Mouse (Mus musculus): ENCODE data around the gene Sbf1.

Gene Sbf1

DNA sequence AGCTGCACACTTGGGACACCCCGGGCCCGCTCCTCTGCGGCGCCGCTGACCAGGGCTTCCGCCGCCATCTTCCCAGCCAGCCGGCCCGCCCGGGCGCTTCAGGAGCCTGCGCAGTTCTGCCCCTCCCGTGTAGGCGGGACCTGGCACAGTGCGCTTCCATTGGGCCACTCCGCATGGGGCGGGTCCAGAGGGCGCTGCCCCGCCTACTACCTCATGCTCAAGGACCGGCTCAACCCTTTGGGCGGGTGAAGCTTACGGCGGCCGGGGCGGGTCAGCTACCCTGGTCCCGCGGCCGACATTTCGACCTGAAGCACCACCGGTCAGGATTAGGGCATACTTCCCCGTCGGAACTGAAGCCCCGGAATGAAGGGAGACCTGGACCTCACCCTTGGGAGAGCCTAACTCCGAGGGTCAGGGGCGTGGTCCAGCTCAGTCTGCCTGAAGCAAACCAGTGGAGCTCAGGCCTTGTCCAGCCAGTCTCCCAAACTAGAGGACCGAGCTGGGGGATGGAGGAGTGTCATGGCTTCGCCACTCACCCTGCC is at the start of gene Sbf1:
Gene Sbf1, minus strand, starts transcription at position 122 of the 542 bp plus-strand sequence.
- peak; percentile 93 for DNase-seq (ENCODE audit: low spot score)

DNA sequence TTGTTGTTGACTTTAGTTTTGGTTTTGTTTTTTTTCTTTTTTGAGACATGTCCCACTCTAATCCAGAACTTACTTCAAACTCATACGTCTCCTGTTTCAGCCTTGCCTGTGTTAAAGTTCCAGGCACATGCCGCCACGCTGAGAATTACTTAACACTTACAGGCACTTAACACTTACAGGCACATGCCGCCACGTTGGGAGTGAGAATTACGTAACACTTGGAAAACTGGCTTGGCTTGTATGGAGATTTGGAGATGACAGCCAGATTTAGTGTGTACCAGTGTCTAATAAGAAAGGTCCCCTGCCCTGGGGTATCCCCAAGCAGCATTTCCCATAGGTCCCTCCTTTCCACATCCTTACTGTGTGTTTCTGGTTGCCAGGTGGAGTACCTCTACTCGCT is 47.9 kb upstream of the Sbf1 start:
- DNase-seq (ENCODE audit: low spot score), result no peak

DNA sequence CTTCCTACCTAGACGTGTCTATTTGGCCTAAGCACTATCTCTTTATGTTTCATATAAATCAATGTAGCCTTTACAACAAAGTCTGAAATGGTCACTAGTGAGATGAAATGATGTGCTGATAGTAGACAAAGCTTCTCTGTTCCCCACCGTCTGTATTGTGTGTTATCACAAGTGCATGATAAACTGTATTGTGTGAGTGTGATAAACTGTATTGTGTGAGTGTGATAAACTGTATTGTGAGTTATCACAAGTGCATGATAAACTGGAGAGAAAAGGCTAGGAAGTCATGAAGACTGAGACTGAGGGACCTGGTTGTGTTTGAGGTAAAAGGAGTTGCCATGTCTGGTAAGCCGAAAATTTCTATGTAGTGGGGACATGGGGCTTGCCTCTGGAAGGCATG is 43.7 kb upstream of the Sbf1 start:
- DNase-seq (ENCODE audit: low spot score), result no peak

DNA sequence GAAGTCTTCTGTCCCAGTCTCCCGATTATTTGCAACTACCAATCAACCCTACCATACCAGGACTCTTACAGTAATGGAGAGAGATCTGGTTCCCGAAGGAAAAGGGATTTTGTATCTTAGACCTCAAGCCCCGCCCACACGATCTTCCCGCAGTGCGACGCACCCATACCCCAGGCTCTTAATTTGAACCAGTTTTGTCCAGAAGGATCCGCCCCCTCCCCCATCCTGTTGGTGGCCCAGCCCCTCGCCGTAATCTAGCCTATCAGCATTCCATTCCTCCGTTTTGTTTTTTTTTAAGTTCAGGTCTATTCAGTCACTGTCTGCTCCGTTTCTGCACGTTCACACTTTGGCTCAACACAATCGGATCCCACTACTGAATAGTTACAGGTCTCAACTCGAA is 41.3 kb upstream of the Sbf1 start:
- DNase-seq (ENCODE audit: low spot score), result peak; percentile 55

DNA sequence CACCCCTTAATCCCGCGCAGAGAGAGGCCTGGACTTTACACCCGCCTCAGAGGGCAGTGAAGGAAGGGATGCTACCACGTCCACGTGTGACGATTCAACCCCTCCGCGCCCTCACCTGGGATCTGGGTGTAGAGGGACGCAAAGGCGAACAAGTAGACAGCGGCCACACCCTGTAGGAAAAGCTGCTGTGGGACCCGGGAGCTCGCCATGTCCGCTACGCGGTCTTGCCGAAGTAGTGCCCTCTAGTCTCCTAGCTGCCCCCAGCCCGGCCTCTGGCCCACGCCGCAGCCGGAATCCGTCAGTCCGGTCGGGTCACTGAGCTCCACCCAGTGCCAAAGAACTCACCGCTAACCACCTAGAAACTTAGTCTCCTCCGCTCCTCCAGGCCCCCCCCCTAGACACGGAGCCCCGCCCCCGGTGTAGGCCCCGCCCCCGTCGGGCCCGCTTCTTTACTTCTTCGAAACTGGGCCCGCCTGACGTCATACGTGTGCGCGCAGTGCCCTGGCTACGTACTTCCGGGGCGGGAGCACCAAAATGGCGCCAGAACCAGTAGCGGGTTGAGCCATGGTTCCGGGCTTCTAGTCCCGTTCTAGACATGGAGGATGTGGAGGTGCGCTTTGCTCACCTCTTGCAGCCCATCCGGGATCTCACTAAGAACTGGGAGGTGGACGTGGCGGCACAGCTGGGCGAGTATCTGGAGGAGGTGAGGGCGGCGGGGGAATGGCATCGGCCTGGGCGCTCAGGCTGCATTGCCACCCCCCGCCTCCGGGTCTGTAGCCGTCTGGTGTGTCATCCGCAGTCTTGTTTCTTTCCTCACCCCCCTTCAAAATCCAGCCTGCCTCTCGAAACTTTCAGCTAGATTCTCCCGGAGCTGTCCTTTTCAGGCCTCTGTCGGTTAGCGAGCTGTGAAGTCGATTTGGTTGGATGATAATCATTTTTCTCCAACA is 40.4 kb upstream of the Sbf1 start, which contains the start of the genes Lmf2 and Ncaph2:
Gene Lmf2, minus strand, starts transcription at position 419 of the 947 bp plus-strand sequence.
Gene Ncaph2, plus strand, starts transcription at position 479 of the 947 bp plus-strand sequence.
- DNase-seq (ENCODE audit: low spot score), result peak; percentile 95

DNA sequence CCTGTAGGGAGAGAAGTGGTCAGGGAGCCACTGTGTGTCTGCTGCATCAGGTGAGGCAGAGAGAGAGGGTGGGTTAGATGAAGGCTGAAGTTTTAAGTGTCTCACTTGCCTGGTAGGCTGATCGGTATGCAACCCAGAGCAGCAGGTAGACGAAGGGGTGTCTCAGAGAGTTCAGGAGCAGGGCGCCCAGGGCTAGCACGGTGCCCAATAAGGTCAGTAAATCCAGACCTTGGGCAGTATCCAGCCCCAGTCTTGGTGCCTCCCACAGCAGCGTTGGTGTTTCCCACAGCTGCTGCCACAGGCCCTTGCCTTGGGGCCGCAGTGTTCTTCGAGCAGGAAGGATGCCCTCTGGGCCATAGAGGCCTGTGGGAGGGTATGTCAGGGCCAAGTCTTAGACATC is 39.3 kb upstream of the Sbf1 start:
- DNase-seq (ENCODE audit: low spot score), result no peak

DNA sequence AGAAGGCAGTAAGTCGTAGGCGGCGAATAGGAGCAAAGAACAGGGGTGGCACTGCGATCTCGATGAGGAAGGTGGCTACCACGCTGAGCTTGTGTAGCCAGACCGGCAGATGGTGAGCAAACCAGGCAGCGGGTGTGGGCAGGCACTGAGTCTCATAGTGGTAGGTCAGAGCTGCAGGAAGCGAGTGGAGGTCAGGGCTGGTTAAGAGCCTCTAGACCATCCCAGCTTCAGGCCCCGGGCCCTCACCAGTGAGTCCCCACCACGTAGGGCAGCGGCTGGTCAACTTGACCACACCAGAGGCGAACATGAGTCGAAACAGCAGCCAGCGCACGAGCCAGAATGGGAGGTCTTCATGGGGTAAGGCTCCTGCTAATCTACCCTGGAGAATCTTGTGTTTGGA is 38.7 kb upstream of the Sbf1 start:
- no peak for DNase-seq (ENCODE audit: low spot score)

DNA sequence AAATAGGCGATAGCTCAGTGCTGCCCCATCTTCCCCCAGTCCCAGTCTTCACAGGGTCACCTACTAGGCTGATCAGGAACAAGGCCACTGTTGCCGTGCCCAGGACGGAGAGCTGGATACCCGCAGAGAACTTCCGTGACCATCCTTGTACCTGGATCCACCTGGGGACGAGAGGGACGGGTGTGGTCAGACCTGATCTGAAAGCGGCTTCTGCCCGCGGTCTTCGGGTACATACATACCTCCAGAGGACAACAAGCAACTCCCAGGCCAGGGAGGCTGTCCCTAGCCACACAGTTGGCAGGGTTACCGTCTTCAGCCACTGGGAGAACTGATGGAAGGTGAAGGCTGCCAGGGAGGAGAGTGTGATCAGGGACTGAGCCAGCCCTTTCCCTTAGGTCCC is 37.7 kb upstream of the Sbf1 start:
- no peak for DNase-seq (ENCODE audit: low spot score)

DNA sequence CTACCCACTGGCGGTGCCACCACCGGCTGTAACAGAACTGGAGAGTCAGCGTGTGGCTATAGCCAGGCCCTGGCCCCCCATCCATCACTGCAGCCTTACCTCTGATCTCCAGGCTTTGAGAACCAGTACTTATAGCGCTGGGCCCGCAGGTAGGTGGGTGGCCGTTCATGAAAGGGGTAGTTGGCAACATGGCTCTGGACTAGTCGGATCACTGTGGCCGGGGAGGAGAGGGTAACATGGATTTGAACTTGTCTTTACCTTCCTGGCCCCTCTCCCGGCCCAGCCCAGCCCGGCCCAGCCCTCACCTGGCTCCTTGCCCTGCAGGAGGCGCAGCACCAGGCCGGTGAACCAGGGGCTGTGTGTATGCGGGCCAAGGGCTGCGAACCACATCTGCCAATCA is 36.9 kb upstream of the Sbf1 start:
- DNase-seq (ENCODE audit: low spot score), result no peak

DNA sequence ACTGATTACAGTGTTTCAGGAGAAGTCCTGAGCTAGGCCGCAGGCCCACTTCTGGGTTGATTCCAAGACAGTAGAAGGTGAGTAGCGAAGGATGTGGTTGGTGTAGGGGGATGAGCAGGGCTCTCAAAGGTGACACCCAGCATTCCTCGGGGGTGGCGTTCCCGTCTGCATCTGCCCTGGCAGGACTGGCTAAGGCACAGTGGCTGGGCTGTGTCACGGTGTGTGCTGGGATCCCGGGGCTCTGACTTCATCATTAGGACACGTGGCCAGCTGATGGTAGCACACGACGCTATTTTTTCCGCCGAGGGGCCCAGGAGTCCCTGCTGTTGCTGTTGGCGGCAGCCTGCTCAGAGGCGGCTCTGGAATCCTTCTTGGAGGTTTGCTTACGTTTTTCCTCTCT is 36.2 kb upstream of the Sbf1 start:
- DNase-seq (ENCODE audit: low spot score), result no peak

DNA sequence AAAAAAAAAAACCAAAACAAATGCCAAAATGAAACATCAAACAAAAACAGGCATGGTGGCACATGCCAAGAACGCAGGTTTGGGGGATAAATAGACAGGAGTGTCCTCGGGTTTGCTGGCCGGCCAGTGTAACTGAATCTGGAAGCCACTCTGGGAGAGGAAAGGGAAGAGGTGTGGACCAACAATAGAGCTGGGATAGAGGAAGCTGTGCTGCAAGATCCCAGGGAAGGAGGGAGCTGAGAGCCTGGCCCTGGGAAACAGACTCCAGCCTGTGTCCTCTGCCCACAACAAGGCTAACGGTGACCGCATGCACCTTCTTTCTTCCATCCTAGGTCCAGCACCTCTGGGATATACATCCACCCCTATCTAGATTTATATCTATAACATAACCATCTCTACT is 35.3 kb upstream of the Sbf1 start:
- DNase-seq (ENCODE audit: low spot score), result no peak

DNA sequence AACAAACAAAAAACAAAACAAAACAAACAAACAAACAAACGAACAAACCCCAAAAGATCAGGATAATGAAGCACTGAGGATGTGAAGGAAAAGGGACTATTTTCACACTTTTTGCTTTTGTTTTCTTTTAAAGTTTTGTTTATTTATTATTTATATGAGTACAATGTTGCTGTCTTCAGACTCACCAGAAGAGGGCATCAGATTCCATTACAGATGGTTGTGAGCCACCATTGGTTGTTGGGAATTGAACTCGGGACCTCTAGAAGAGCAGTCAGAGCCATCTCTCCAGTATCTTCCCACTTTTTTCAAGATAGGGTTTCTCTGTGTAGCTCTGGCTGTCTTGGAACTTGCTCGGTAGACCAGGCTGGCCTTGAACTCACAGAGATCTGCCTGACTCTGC is 28.2 kb upstream of the Sbf1 start:
- DNase-seq (ENCODE audit: low spot score), result no peak

DNA sequence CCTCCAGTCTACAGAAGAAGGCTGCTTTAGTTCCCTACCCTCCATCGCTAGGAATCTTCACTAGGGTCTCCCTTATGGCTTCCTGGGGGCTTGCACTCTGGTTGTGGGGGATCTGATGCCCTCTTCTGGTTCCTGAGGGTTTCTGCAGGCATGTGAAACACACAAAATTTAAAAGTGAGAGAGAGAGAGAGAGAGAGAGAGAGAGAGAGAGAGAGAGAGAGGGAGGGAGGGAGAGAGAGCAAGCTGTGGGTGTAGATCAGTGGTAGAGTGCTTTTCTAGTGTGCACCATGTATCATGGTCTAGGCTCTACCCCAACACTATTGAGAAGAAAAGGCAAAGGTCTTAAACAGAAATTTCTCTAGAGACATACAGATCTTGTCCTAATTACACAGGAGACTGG is 26.6 kb upstream of the Sbf1 start:
- no peak for DNase-seq (ENCODE audit: low spot score)

DNA sequence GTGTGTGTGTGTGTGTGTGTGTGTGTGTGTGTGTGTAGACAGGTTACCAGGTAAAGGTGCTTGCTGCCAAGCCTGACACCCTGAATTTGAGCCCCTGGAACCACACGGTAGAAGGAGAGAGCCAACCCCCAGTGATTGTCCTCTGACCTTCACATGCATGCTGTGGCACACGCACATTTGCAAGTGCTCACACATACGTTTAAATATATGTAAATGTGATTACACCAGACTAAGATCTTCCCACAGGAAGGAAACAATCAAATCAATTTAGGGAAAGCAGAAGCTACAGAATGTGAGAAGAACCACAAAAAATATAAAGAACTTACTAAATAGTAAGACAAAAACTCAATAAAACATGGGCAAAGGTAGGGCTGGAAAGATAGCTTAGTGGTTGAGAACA is 25.0 kb upstream of the Sbf1 start:
- DNase-seq (ENCODE audit: low spot score), result no peak

DNA sequence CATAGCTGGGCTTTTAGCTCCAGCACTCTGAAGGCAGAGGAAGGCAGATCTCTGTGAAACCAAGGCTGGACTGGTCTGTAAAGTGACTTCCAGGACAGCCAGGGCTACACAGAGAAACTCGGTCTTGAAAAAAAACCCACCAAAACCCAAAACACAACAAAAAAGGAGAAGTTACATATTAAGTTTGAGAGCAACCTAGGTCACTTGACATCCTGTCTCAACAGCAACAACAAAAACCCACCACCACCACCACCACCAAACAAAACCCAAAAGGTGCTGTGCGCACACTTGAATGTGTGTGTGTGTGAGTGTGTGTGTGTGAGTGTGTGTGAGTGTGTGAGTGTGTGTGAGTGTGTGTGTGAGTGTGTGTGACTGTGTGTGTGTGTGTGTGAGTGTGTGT is 24.6 kb upstream of the Sbf1 start:
- DNase-seq (ENCODE audit: low spot score), result no peak

DNA sequence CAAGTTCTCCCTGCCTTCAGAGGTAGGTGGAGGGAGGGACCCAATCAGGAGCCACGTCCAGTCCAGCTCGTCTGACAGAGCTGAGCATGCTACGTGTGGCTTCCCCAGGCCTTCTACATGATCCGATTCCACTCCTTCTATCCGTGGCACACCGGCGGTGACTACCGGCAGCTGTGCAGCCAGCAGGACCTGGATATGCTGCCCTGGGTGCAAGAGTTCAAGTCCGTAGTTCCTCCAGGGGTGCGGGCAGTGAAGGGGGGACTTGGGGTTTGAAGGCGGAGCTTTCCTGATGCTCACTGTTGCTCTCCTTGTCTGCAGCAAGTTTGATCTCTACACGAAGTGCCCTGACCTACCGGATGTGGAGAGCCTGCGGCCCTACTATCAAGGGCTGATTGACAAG is 21.3 kb upstream of the Sbf1 start:
- DNase-seq (ENCODE audit: low spot score), result no peak

DNA sequence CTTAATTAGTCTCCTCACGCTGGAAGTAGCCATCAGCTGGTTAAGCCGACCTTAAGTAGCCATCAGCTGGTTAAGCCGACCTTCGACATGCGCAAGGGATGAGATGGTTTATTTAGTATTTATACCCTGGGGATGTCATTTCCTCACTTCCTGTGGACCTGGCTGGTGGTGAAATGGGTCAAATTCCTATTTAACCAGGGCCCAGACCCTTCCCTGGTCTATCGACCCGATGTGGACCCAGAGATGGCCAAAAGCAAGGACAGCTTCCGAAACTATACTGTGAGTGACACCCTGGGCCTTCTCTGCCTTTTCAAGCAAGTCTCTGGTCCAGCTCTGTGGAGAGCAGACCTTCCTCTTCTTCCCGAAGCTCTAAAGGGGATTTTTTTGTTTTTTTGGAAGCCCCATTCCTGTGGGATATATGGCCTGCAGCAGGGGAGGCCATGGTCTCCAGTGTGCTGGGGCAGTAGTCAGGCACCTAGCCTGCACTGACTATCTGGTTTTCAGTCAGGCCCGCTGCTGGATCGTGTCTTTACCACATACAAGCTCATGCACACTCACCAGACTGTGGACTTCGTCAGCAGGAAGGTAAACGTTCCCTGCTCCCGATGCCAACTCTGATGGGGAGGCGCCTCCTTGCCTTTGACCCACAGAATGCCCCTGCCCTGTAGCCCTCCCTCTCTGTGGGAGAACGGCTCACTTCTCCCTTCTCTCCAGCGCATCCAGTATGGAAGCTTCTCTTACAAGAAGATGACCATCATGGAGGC is 19.8 kb upstream of the Sbf1 start:
- no peak for DNase-seq (ENCODE audit: low spot score)

DNA sequence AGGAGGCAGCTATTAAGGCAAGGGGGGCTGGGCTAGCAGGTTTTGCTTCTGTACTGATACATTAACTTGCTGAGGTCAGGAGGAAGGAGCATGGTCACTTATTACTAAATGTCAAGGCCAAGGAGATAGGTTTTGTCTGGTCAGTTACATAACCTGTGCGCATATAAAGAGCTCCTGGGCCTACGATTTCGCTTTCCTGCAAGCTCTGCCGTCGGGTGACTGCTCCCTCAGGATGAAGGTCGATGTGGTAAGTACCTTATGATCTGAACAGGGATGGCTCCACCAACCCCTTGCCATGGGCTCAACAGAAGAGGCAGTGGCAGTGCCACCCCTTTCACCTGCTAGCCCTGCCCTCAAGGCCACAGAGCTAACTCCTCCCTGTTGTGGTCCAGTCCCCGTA is 19.2 kb upstream of the Sbf1 start, which contains the start of gene Miox:
Gene Miox, plus strand, starts transcription at position 128 of the 400 bp plus-strand sequence.
- DNase-seq (ENCODE audit: low spot score), result no peak

DNA sequence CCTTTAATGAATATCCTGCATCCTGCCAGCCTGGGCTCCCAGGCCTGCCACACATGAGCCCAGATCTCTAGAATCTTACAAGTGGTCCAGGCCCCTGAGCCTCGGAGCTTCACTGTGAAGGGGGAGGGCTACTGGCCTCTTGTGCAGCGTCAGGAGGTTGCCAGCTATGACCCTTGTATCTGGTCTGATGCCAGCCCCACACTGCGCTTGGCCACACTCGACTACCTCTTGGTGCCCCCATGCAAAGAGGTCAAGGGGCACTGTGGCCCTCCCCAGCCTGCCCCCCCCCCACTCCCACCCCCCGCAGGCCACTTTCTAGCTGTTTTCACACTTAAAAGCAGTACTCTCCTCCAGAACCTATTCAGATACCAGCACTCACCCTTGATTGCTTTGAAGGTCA is 11.3 kb upstream of the Sbf1 start:
- DNase-seq (ENCODE audit: low spot score), result no peak

DNA sequence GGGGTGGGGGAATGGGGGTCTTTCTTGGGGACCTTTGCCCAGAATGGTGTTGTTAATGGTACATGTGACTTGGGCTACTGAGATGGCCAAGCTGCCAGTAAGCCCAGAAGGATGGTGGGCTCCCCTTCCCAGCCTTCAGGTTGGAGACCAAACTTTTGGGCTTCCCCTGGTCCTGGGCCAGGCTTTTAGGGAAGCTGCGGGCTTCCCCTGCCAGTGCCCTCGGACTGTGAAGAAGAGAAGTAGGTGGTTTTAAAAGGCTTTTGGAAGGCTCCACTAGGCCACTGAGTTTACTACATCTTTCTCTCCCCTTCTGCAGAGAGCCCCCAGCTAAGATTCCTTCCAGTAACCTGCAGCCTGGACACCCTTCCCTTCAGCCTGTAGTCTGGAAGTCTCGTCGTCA is 8.5 kb upstream of the Sbf1 start:
- DNase-seq (ENCODE audit: low spot score), result no peak

DNA sequence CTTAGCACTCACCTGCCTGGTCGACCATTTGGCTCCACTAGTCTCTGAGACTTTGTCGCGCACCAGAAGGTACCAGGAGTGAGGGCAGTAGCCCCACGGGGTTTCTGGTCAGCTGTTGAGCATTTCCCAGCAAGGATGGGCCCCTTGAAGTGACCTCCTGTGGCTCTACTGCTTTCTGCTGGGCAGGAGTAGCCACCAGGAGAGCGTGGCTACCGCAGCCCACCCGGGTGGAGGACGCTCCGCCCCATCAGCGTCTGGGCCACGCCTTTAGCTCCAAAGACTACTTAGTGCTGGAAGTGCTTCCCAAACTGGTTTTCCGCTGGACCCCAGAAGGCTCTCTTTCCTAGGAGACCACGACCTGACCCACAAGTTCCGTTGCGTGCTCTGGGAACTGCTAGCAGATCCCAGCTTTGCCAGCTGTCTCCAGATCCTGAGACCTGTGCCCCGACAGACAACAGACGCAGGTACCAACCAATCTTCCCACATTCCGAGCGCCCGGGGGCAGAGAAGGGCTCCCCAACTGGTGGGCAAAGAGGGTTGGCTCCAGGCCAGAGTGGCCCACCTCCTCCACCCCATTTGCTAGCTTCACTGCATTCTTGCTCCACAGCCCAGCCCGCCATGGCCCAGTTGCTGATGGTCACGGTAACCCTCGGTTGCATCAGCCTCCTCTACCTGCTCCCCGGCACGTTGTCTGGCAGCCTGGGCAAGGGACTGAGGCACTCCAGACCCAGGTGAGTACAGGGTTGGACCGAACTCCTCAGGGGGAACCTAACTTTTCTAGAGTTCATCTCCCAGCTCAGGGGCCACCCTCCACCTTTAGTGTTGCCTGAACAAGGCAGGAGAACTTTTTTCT is 7.8 kb upstream of the Sbf1 start, which contains the start of gene Adm2:
Gene Adm2, plus strand, starts transcription at position 51 of the 853 bp plus-strand sequence.
- no peak for DNase-seq (ENCODE audit: low spot score)

DNA sequence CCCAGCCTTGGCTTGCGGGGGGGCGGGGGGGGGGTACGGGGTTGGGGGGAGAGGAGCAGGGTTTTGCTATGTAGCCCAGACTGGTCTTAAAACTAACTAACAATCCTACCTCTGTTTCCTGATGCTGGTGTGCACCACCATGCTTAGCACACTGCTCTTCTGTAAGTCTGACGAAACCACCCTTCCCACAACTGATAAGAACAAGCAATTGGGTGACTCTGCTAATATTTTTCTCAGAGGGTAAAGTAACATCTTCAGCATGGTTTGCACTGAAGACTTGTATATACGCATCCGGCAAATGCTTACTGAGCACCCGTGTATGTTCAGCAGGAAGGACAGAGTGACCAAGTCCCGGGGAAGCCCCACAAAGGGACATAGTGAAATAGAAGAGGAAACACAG is 6.2 kb upstream of the Sbf1 start:
- no peak for DNase-seq (ENCODE audit: low spot score)
